Mouse (Mus musculus) stomach, postnatal 0 days (tissue): ENCODE measurements at regions not wholly inside any gene's neighbourhood (a gene's known extent, or its start where the extent isn't known, plus 50 kb on each side); places are given as distances from the start of the nearest gene placed in this dataset.

ENCODE experiments used
- CTCF ChIP-seq: IDR thresholded peaks from 2 replicates; pipeline ENCODE4 v1.5.1; 2016; ENCODE audit warnings: antibody characterized with exemption, low read depth, mild to moderate bottlenecking, moderate library complexity
- EP300 ChIP-seq: optimal IDR thresholded peaks from 2 replicates; pipeline ENCODE3; 2016; ENCODE audit warnings: antibody characterized with exemption

DNA sequence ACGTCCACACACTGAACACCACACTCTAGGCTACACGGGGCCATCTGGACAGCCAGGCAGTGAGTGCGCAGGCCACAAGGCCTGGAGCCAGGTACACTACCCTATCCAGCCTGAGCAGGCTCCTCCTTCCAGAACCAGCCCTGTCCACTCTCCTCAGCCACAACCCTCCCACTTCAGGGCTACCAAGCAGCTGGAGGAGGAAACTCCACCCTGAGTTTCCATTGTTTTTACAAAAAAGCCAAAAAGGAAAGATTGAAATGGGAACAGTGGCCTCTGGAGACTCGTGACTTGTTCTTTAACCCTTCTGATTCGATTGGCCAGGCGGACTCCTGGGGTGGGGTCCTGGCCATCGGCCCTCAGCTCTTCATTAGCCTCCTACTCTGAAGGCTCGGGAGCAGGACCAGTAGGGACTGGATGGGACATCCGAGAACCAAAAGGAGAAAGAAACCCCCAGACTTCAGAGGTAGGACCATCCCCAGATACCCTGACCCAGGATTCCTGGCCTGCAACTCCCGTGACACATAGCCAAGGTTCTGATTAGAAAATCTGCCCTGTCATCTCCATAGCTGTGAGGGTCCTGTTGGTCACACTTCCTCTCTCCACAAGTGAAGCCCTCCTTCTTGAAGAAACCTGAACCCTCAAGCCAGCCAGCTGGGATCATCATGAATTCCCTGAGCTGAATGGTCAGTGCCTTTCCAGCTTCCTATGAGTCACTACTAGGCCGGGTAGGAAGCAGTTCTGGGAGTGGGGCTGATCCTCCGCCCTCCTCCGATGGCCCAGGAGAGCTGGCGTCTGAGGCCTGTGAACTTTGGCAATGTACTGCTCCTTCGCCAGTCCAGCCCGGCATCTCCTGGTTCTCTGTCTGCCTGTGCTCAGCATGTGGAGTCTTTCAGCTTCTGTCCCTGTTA lies 73.6 kb downstream of the Gm11733 start:
- TF ChIP-seq CTCF: no peak
- no peak for TF ChIP-seq EP300
